Mouse (Mus musculus): Measurements from ENCODE around the gene Zfp78.

The Zfp78 gene

GRCm38 (mm10) chr7:6388971-6389370 lies 25.9 kb downstream of the Zfp78 start:
- DNase-seq (ENCODE audit: low spot score in 2 of 2), result no peak

- DNase-seq (ENCODE audit: low spot score in 2 of 2), result no peak
These were observed 26.4 kb downstream of the Zfp78 start for GRCm38 (mm10) chr7:6389449-6389848.

GRCm38 (mm10) chr7:6397996-6398975 lies 35.2 kb downstream of the Zfp78 start, which contains the start of gene Smim17:
Smim17 (plus strand) TSS chr7:6398715.
- peak; percentile 55 to 79 for DNase-seq (ENCODE audit: low spot score in 2 of 2)

GRCm38 (mm10) chr7:6410043-6410442 lies 47.0 kb downstream of the Zfp78 start, which contains the start of gene Gm20715:
Gm20715 (plus strand) TSS chr7:6410277.
- peak; percentile 49 to 61 for DNase-seq (ENCODE audit: low spot score in 2 of 2)

GRCm38 (mm10) chr7:6414626-6415441 lies 51.8 kb downstream of the Zfp78 start:
- DNase-seq (ENCODE audit: low spot score in 2 of 2), result peak; percentile 18 to 30

- no peak for DNase-seq (ENCODE audit: low spot score in 2 of 2)
These were observed 52.3 kb downstream of the Zfp78 start for GRCm38 (mm10) chr7:6415442-6415787.

- DNase-seq (ENCODE audit: low spot score in 2 of 2), result peak; percentile 32 to 43
These were observed 56.8 kb downstream of the Zfp78 start for GRCm38 (mm10) chr7:6419894-6420293.

GRCm38 (mm10) chr7:6429381-6429780 lies 66.3 kb downstream of the Zfp78 start:
- DNase-seq (ENCODE audit: low spot score in 2 of 2), result no peak

GRCm38 (mm10) chr7:6430342-6430741 lies 67.3 kb downstream of the Zfp78 start:
- DNase-seq (ENCODE audit: low spot score in 2 of 2), result no peak
